Comparison of ENCODE assay signal across 8 mouse cellular contexts in genomic region chr10:128779011-128779795, GRCm38 (mm10). TPM values are rescaled to one million over a fixed set of nuclear protein-coding genes. Genes with fewer than 3 reads are reported as not detected.
DNase-seq lines count a peak whose midpoint lies in the region; ATAC-seq lines count a peak whose summit lies in the region.

No protein-coding gene starts in this region.

- peak overlapping the region; percentile 76 for H3K27ac ChIP-seq in hindbrain, embryonic 10.5 days
- H3K27ac ChIP-seq in hindbrain, embryonic 12.5 days: no peak overlapping the region
- H3K27ac ChIP-seq in embryonic facial prominence, embryonic 13.5 days: peak overlapping the region; percentile 89

- no peak overlapping the region for H3K9ac ChIP-seq in hindbrain, embryonic 12.5 days
- no peak overlapping the region for H3K9ac ChIP-seq in embryonic facial prominence, embryonic 13.5 days

- no peaks in the 10 kb centered on the region for H3K27me3 ChIP-seq in hindbrain, embryonic 10.5 days (ENCODE audit: insufficient read depth, poor library complexity, severe bottlenecking)
- H3K27me3 ChIP-seq in hindbrain, embryonic 12.5 days: no peaks in the 10 kb centered on the region
- no peaks in the 10 kb centered on the region for H3K27me3 ChIP-seq in embryonic facial prominence, embryonic 13.5 days

- H3K4me2 ChIP-seq in hindbrain, embryonic 12.5 days (replicated peaks): no peak overlapping the region
- peak overlapping the region; percentile 24; the same call in 1 of the 2 replicates for H3K4me2 ChIP-seq in embryonic facial prominence, embryonic 13.5 days

- peak; percentile 34 for DNase-seq in hindbrain, embryonic 10.5 days (ENCODE audit: low spot score)
- DNase-seq in heart, postnatal 14 days: peak; percentile 85 to 86
- peak; percentile 11 for DNase-seq in large intestine, adult 2 months (ENCODE audit: low read depth, low spot score)
- DNase-seq in left cerebral cortex, postnatal 4 days: no peak
- DNase-seq in right cerebral cortex, postnatal 4 days: no peak

- H3K4me3 ChIP-seq in hindbrain, embryonic 10.5 days: no peak overlapping the region
- no peak overlapping the region for H3K4me3 ChIP-seq in hindbrain, embryonic 12.5 days
- H3K4me3 ChIP-seq in embryonic facial prominence, embryonic 13.5 days: no peak overlapping the region

- peaks cover 10% of the 10 kb centered on the region for H3K9me3 ChIP-seq in hindbrain, embryonic 10.5 days
- H3K9me3 ChIP-seq in hindbrain, embryonic 12.5 days (replicated peaks): peaks cover 5% of the 10 kb centered on the region; the same call in 1 of the 2 replicates
- H3K9me3 ChIP-seq in embryonic facial prominence, embryonic 13.5 days: peaks cover 15% of the 10 kb centered on the region

- WGBS in hindbrain, embryonic 10.5 days: 31% methylated on average over 8 of the region's 8 CpGs
- WGBS in hindbrain, embryonic 12.5 days: 29% methylated on average over 8 of the region's 8 CpGs
- WGBS in embryonic facial prominence, embryonic 13.5 days: 16% methylated on average over 8 of the region's 8 CpGs
- 27% methylated on average over 8 of the region's 8 CpGs for WGBS in large intestine, adult 2 months

- no peak for ATAC-seq in hindbrain, embryonic 12.5 days (ENCODE audit: low FRiP score)
- 0 out of 2 replicates have a peak, but pooled peaks have one; percentile 85 for ATAC-seq in embryonic facial prominence, embryonic 13.5 days (ENCODE audit: insufficient number of reproducible peaks, insufficient read depth, low FRiP score, low TSS enrichment, low read depth)
- ATAC-seq in megakaryocyte-erythroid progenitor cell, adult 5-6 weeks (replicated peaks; ENCODE audit: low FRiP score, low TSS enrichment, poor library complexity, severe bottlenecking): peak; percentile 63

- intact Hi-C loops in heart, postnatal 14 days (cut with DNase I): no loop called here
- intact Hi-C loops in left cerebral cortex, postnatal 4 days (cut with DNase I): no loop called here

- H3K36me3 ChIP-seq in hindbrain, embryonic 10.5 days: no peaks in the 10 kb centered on the region
- H3K36me3 ChIP-seq in hindbrain, embryonic 12.5 days: no peaks in the 10 kb centered on the region
- no peaks in the 10 kb centered on the region for H3K36me3 ChIP-seq in embryonic facial prominence, embryonic 13.5 days

- H3K4me1 ChIP-seq in hindbrain, embryonic 10.5 days (replicated peaks): peaks cover 11% of the 10 kb centered on the region; the same call in 1 of the 2 replicates
- no peaks in the 10 kb centered on the region for H3K4me1 ChIP-seq in hindbrain, embryonic 12.5 days
- peaks cover 17% of the 10 kb centered on the region for H3K4me1 ChIP-seq in embryonic facial prominence, embryonic 13.5 days

RNA-seq across cellular contexts. Expression of gene Mmp19, which starts 11.5 kb away (rescaled TPM):
- 0.36 and 0.39 TPM in 2 replicates for polyA plus RNA-seq in hindbrain, embryonic 10.5 days (2016; fragmentation: Nextera tagmentation; extraction: Ambion mirVana)
- 0.27 and 0.63 TPM in 2 replicates for polyA plus RNA-seq in hindbrain, embryonic 12.5 days (2016; fragmentation: Nextera tagmentation; extraction: Ambion mirVana)
- 0.80 and 1.0 TPM in 2 replicates for polyA plus RNA-seq in embryonic facial prominence, embryonic 13.5 days (2015; fragmentation: Nextera tagmentation; extraction: Ambion mirVana)
- 1 to 10 TPM; 4.5 to 5.8 TPM for total RNA-seq in heart, postnatal 14 days (2021)
- polyA plus RNA-seq in large intestine, adult 2 months (2012; rRNA removed): 2.9 and 3.1 TPM in 2 replicates
- total RNA-seq in megakaryocyte-erythroid progenitor cell, adult 5-6 weeks (2014; fragmentation: Nextera tagmentation): not detected in 2 replicates
- 0.05 and 0.23 TPM in 2 replicates for total RNA-seq in megakaryocyte-erythroid progenitor cell, adult 5-6 weeks (2017)
- total RNA-seq in left cerebral cortex, postnatal 4 days (2021): 1 to 10 TPM in 1 of 2 experiments, under 1 TPM in 1; 0.74 to 1.3 TPM

RNA-seq across cellular contexts. Expression of gene Dnajc14, which starts 24.7 kb away (rescaled TPM):
- 50.4 and 56.0 TPM in 2 replicates for polyA plus RNA-seq in hindbrain, embryonic 10.5 days (2016; fragmentation: Nextera tagmentation; extraction: Ambion mirVana)
- polyA plus RNA-seq in hindbrain, embryonic 12.5 days (2016; fragmentation: Nextera tagmentation; extraction: Ambion mirVana): 61.1 and 64.1 TPM in 2 replicates
- polyA plus RNA-seq in embryonic facial prominence, embryonic 13.5 days (2015; fragmentation: Nextera tagmentation; extraction: Ambion mirVana): 58.8 and 60.4 TPM in 2 replicates
- total RNA-seq in heart, postnatal 14 days (2021): 10 to 100 TPM; 37.9 to 38.7 TPM
- 17.7 and 18.7 TPM in 2 replicates for polyA plus RNA-seq in large intestine, adult 2 months (2012; rRNA removed)
- total RNA-seq in megakaryocyte-erythroid progenitor cell, adult 5-6 weeks (2014; fragmentation: Nextera tagmentation): 18.6 and 21.5 TPM in 2 replicates
- total RNA-seq in megakaryocyte-erythroid progenitor cell, adult 5-6 weeks (2017): 20.8 and 30.7 TPM in 2 replicates
- 10 to 100 TPM; 59.3 to 63.3 TPM for total RNA-seq in left cerebral cortex, postnatal 4 days (2021)

RNA-seq across cellular contexts. Expression of gene Tmem198b, which starts 25.0 kb away (rescaled TPM):
- polyA plus RNA-seq in hindbrain, embryonic 10.5 days (2016; fragmentation: Nextera tagmentation; extraction: Ambion mirVana): 19.1 and 23.3 TPM in 2 replicates
- polyA plus RNA-seq in hindbrain, embryonic 12.5 days (2016; fragmentation: Nextera tagmentation; extraction: Ambion mirVana): 20.5 and 21.4 TPM in 2 replicates
- polyA plus RNA-seq in embryonic facial prominence, embryonic 13.5 days (2015; fragmentation: Nextera tagmentation; extraction: Ambion mirVana): 25.5 and 26.0 TPM in 2 replicates
- total RNA-seq in heart, postnatal 14 days (2021): 10 to 100 TPM in 1 of 2 experiments, 1 to 10 TPM in 1; 8.6 to 11.1 TPM
- polyA plus RNA-seq in large intestine, adult 2 months (2012; rRNA removed): 8.6 and 9.2 TPM in 2 replicates
- total RNA-seq in megakaryocyte-erythroid progenitor cell, adult 5-6 weeks (2014; fragmentation: Nextera tagmentation): 4.6 and 6.9 TPM in 2 replicates
- 1.5 and 2.8 TPM in 2 replicates for total RNA-seq in megakaryocyte-erythroid progenitor cell, adult 5-6 weeks (2017)
- total RNA-seq in left cerebral cortex, postnatal 4 days (2021): 10 to 100 TPM; 14.1 to 14.2 TPM

RNA-seq across cellular contexts. Expression of gene Pym1, which starts 31.5 kb away (rescaled TPM):
- 54.7 and 62.2 TPM in 2 replicates for polyA plus RNA-seq in hindbrain, embryonic 10.5 days (2016; fragmentation: Nextera tagmentation; extraction: Ambion mirVana)
- 46.3 and 48.5 TPM in 2 replicates for polyA plus RNA-seq in hindbrain, embryonic 12.5 days (2016; fragmentation: Nextera tagmentation; extraction: Ambion mirVana)
- 43.2 and 47.9 TPM in 2 replicates for polyA plus RNA-seq in embryonic facial prominence, embryonic 13.5 days (2015; fragmentation: Nextera tagmentation; extraction: Ambion mirVana)
- total RNA-seq in heart, postnatal 14 days (2021): 1 to 10 TPM; 8.5 to 9.0 TPM
- polyA plus RNA-seq in large intestine, adult 2 months (2012; rRNA removed): 26.2 and 26.5 TPM in 2 replicates
- total RNA-seq in megakaryocyte-erythroid progenitor cell, adult 5-6 weeks (2014; fragmentation: Nextera tagmentation): 26.6 and 38.0 TPM in 2 replicates
- 27.0 and 58.4 TPM in 2 replicates for total RNA-seq in megakaryocyte-erythroid progenitor cell, adult 5-6 weeks (2017)
- total RNA-seq in left cerebral cortex, postnatal 4 days (2021): 10 to 100 TPM; 37.5 TPM

RNA-seq across cellular contexts. Expression of gene Dgka, which starts 34.5 kb away (rescaled TPM):
- 4.1 and 4.4 TPM in 2 replicates for polyA plus RNA-seq in hindbrain, embryonic 10.5 days (2016; fragmentation: Nextera tagmentation; extraction: Ambion mirVana)
- polyA plus RNA-seq in hindbrain, embryonic 12.5 days (2016; fragmentation: Nextera tagmentation; extraction: Ambion mirVana): 6.9 and 7.3 TPM in 2 replicates
- polyA plus RNA-seq in embryonic facial prominence, embryonic 13.5 days (2015; fragmentation: Nextera tagmentation; extraction: Ambion mirVana): 16.3 and 16.8 TPM in 2 replicates
- total RNA-seq in heart, postnatal 14 days (2021): 10 to 100 TPM; 12.4 to 15.7 TPM
- polyA plus RNA-seq in large intestine, adult 2 months (2012; rRNA removed): 88.1 and 115 TPM in 2 replicates
- 10.6 and 11.4 TPM in 2 replicates for total RNA-seq in megakaryocyte-erythroid progenitor cell, adult 5-6 weeks (2014; fragmentation: Nextera tagmentation)
- 1.0 and 6.1 TPM in 2 replicates for total RNA-seq in megakaryocyte-erythroid progenitor cell, adult 5-6 weeks (2017)
- 1 to 10 TPM; 7.5 to 7.7 TPM for total RNA-seq in left cerebral cortex, postnatal 4 days (2021)

Comparison
In these comparisons a context has a peak if more than half of its experiments do, and no peak if none do; other contexts are left out.
1. DNase-seq: peak in hindbrain, embryonic 10.5 days (single experiment), heart, postnatal 14 days (2 of 2) and large intestine, adult 2 months (single experiment); none in left cerebral cortex, postnatal 4 days (single experiment) and right cerebral cortex, postnatal 4 days (single experiment).